Mouse (Mus musculus): ENCODE results near the gene Sgip1.

DNA sequence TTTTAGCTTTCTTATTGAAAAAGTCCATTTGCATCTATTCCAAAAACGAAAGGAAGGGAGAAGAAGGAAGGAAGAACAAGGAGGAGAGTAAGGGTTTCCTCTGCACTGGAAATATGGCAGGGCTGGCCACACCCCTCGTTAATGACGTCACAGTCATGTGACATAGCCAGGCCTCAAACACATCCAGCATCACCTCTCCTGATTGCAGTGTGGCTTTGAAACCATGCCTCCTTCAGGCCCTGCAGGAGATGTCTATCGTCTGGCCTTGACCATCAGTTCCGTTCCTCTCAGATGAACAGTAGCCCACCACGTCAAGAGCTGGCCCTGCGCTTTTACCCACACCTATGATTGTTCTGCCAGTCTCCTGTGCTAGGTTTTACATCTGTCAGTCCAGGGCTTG, 245.1 kb downstream of the Sgip1 start:
- TF ChIP-seq POLR2A (IDR thresholded peaks at IDR 0.05; ENCODE audit: control insufficient read depth, extremely low read depth, insufficient read depth, low read length, poor library complexity): no peak
- no peak for TF ChIP-seq CTCF (IDR thresholded peaks at IDR 0.05; ENCODE audit: borderline replicate concordance, control insufficient read depth, extremely low read depth, insufficient read depth, low read length, poor library complexity)
